Mouse (Mus musculus) liver, postnatal 0 days (tissue): Measurements from ENCODE around the gene Amer3.

ENCODE experiments used
- CTCF ChIP-seq: sonication (generic); IDR thresholded peaks from 2 replicates; pipeline ENCODE4 v1.5.1; 2016; ENCODE audit warnings: antibody characterized with exemption, low read depth
- EP300 ChIP-seq: IDR thresholded peaks from 2 replicates; pipeline ENCODE4 v1.6.1; 2016; ENCODE audit warnings: antibody characterized with exemption, low read depth, mild to moderate bottlenecking

- TF ChIP-seq CTCF: no peak
- no peak for TF ChIP-seq EP300
Measured at GRCm38 (mm10) chr1:34584736-34585135, 5.3 kb downstream of the Amer3 start.
